Mouse (Mus musculus) megakaryocyte, embryonic 14.5 days (primary cell): ENCODE measurements around the gene Retreg1. TPM values are rescaled to one million over a fixed set of nuclear protein-coding genes. Genes with fewer than 3 reads are reported as not detected.

Experiments used
- H3K27me3 ChIP-seq: replicated peaks from 2 replicates; pipeline ENCODE3; 2012; ENCODE audit warnings: inconsistent platforms
- H3K36me3 ChIP-seq: replicated peaks from 2 replicates; pipeline ENCODE3; 2012; ENCODE audit warnings: low read length, inconsistent platforms, mixed read lengths
- H3K4me1 ChIP-seq: 2 replicates; pipeline ENCODE4 v1.6.1; 2012; ENCODE audit warnings: inconsistent platforms
- H3K4me3 ChIP-seq: replicated peaks from 2 replicates; pipeline ENCODE3; 2012; ENCODE audit warnings: moderate library complexity, mild to moderate bottlenecking, inconsistent platforms
- H3K9me3 ChIP-seq: 2 replicates; pipeline ENCODE4 v1.6.1; 2012; ENCODE audit warnings: inconsistent platforms
- FLI1 ChIP-seq: IDR thresholded peaks from 2 replicates; pipeline ENCODE4 v1.6.1; 2012; ENCODE audit warnings: low read length, inconsistent platforms, mixed read lengths
- GATA1 ChIP-seq: IDR thresholded peaks from 3 replicates; pipeline ENCODE4 v1.6.1; 2012; ENCODE audit warnings: mixed read lengths, low read length, inconsistent platforms, borderline replicate concordance
- polyA plus RNA-seq: library from polyadenylated mRNA; stranded (reverse); fragments of >175 nt; gene quantifications from 2 replicates; pipeline ENCODE4 v1.2.3, GENCODE M21; 2012; ENCODE audit warnings: low replicate concordance; ENCODE audit not compliant: insufficient read depth

The Retreg1 gene
- polyA plus RNA-seq, 1 experiment = 1.4 TPM

DNA sequence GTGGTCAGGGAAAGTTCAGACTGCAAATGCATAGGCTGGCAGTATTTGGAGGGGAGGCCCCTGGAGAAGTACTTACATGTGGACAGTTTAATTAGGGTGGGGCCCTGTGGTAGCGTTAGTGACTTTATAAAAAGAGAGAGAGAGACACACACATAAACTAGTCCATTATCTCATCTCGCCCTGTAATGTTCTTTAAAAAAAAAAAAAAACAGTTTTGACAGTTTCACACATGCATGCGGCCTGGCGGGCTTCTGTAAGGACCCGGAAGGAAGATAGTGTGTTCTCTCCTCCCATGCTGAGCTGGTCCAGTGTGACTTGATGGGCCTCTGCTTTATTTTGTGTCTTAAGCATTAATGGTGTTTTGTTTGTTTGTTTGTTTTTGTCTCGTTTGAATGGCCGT lies 95.5 kb downstream of the Retreg1 start:
- H3K4me1 ChIP-seq = peaks cover 11% of the 10 kb centered on the region
- TF ChIP-seq GATA1 = no peak
- TF ChIP-seq FLI1 = no peak
- H3K9me3 ChIP-seq = 0 out of 2 replicates have a peak, but pooled peaks cover 3% of the 10 kb centered on the region

DNA sequence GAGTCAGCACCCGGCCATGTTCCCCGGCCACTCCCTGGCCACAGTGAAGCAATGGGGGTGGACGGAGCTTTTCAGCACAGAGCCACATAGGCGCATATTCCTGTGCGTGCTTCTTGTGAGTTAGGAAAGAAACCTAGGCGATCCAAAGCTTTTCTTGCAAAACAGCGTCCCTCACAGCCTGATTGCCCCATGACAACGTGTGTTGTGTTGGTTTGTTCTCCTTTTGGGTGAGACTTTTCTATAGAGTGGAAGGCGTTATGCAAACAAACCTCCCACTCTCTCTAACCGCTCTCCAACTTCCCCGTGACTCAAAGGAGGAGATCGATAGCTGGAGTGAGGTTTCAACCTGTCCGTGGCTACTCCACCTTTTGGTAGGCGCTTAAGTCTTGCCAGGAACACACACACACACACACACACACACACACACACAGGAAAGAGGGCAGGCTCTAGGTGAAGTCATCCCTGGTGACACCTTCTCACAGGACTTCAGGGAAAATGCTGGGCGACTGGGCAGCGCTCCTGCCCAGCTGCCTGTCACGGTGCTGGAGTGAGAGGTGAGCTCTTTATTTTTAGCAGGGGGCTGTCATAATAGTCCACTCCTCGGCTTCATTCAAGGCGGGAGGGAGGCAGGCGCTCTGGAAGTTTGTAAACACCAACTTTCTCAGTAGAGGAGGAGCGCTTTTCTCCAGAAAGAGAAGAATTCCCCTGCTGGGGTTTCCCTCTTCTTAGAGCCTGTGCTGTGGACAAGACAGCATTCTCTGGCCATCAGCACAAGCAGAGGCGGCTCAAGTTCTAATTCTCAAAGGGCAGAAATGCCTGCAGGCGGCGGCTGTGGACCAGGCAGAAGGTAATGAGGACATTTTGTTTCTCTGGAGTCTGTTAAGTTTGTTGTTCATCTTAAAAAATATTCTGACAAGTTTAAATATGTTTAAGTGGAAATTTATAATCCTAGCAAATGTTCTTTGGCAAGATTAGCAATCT lies 97.7 kb downstream of the Retreg1 start:
- no peak overlapping the region for H3K4me3 ChIP-seq
- TF ChIP-seq GATA1 = no peak
- no peak for TF ChIP-seq FLI1
- 0 out of 2 replicates have a peak, but pooled peaks cover 3% of the 10 kb centered on the region for H3K9me3 ChIP-seq
- H3K4me1 ChIP-seq = peaks cover 8% of the 10 kb centered on the region
- peaks cover 3% of the 10 kb centered on the region for H3K27me3 ChIP-seq
- H3K36me3 ChIP-seq = no peaks in the 10 kb centered on the region

More for the DNA sequence above, 95.5 kb downstream of the Retreg1 start:
- Histone ChIP-seq H3K27me3 (peaks cover 3% of the 10 kb centered on the region), H3K4me3 (no peak overlapping the region), H3K36me3 (no peaks in the 10 kb centered on the region)

DNA sequence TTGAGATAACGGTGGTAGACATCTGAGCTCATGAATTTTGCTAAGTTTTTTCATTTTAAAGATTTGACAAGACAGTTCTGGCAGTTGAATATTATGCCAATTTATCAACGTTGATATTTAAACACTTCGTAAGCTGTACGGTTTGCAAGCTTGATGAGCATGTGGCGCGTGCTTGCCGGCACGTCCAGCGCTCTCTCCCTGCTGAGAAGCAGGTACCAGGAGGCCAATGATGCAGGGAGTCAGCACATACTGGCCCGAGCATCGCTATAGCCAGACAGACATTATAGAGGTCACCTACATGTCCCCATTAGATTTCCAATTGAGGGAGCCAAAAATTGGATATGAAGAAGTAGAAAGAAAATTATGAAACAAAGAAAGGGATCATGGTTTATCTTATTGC lies 98.5 kb downstream of the Retreg1 start:
- TF ChIP-seq FLI1 (no peak), GATA1 (no peak)
- Histone ChIP-seq H3K27me3 (peaks cover 3% of the 10 kb centered on the region), H3K9me3 (0 out of 2 replicates have a peak, but pooled peaks cover 3% of the 10 kb centered on the region), H3K36me3 (no peaks in the 10 kb centered on the region), H3K4me3 (no peak overlapping the region), H3K4me1 (peaks cover 8% of the 10 kb centered on the region)

DNA sequence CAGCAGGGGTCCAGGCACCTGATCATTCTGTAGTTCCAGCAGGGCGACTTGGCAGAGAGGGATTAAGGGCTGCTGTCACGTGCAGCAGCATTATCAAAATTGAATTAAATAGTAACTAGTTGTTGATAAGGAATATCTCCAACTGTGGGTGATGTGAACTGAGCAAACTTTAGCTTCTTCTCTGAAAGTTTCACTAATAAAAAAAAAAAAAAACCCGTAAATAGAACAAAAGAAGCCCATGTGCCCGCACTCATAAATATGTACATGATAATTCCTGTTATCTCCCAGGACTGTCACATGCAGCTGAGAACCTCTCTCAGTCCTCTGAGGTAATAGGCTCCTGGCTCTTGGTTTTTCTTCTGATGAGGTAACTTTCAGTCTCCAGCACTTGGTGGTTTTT lies 99.4 kb downstream of the Retreg1 start:
- H3K4me1 ChIP-seq = peaks cover 8% of the 10 kb centered on the region
- H3K4me3 ChIP-seq = no peak overlapping the region
- H3K36me3 ChIP-seq = no peaks in the 10 kb centered on the region
- H3K9me3 ChIP-seq = 0 out of 2 replicates have a peak, but pooled peaks cover 3% of the 10 kb centered on the region
- no peaks in the 10 kb centered on the region for H3K27me3 ChIP-seq
- no peak for TF ChIP-seq FLI1
- TF ChIP-seq GATA1 = no peak

DNA sequence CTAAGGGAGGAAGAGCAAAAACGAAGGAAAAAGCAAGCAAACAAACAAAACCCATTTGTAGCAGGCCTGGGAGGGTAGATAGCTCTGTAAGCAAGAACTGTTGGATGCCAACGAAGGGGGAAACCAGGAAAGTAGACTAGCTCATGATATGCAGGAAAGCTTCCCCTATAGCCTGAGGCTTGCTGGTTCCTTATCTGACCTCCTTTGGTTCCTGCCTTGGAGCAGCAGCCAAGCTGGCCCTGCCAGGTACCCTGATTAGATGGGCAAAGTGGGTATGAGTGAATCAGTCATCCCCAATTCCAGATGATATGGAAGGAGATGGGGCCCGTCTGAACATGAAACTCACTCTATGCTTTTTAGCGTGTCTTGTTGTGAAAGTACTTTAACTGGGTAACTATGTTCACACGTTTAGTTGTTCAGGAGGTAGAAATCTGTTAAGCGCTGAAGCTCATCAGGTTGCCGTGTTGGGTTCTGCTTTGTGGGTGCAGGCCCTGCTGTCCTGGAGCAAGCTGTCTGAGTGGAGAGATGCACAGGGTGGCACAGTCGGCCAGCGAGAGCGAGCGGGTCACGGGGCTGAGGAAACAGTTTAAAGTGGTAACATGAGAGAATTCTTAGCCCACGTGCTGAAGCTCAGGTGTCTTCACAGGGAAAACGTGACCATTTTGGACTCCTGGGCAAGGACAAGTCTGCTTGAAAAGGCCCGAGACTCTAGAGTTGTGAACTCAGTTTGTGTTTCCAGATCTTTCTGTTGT lies 100.6 kb downstream of the Retreg1 start:
- Histone ChIP-seq H3K9me3 (0 out of 2 replicates have a peak, but pooled peaks cover 3% of the 10 kb centered on the region), H3K27me3 (no peaks in the 10 kb centered on the region), H3K36me3 (no peaks in the 10 kb centered on the region), H3K4me1 (peaks cover 8% of the 10 kb centered on the region), H3K4me3 (no peak overlapping the region)
- TF ChIP-seq GATA1 (no peak), FLI1 (no peak)

DNA sequence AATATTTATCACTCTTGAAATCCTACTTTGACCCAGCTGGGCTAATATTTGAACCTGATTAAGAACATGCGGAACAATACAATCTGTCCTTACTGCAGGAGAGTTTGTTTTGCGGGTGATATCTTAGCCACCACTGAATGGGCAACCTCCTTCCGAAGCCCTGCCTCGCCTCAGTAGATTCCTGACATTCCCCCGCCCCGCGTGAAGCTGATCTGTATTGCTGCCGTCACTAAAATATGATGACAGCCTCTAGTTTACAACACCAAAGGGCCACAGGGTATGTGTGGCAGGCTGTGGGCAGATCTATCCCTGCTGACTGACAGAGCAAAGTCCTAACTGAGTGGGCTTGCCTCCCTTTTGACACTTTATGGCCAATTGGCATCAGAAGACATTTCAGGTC lies 102.2 kb downstream of the Retreg1 start:
- H3K27me3 ChIP-seq = no peaks in the 10 kb centered on the region
- no peak overlapping the region for H3K4me3 ChIP-seq
- H3K4me1 ChIP-seq = peaks cover 8% of the 10 kb centered on the region
- TF ChIP-seq GATA1 = no peak
- no peak for TF ChIP-seq FLI1
- no peaks in the 10 kb centered on the region for H3K36me3 ChIP-seq
- H3K9me3 ChIP-seq = 0 out of 2 replicates have a peak, but pooled peaks cover 2% of the 10 kb centered on the region

DNA sequence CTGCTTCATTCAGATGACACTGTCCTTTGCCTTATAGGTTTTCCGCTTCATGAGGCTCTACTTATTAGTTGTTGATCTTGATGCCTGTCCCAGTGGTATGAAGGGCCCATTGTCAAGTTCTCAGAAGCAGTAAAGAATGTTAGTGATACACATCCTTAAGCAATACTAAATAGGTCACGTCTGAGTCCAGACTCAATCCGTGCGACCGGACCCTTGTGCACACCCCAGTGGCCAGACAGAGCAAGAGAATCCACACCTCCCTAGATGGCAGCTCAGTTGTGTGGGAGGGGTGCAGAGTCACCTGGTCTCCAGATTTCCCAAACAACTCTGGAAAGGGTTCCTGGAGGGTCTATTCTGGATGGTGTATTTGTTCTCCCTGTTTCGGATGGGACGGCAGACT lies 103.5 kb downstream of the Retreg1 start:
- Histone ChIP-seq H3K36me3 (no peaks in the 10 kb centered on the region), H3K9me3 (no peaks in the 10 kb centered on the region), H3K4me1 (peaks cover 8% of the 10 kb centered on the region), H3K27me3 (no peaks in the 10 kb centered on the region), H3K4me3 (no peak overlapping the region)
- TF ChIP-seq GATA1 = no peak

DNA sequence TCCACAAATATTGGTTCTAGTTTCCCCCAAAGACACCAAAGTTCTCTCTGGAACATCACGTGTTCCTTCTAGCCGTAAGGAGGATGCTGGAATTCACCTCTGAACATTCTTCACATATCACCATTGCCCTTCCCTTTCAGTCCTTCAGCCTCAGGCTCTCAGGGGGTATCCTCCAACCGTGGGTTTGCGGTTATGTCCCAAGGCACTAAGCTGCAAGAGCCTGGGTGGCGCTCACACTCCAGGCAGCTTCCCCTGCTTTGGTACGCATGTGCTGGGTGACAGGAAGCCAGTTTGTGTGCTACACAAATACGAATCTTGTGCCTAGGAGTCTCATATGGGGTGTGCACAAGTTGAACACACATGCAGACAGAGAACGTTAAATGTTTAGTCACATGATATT lies 104.4 kb downstream of the Retreg1 start:
- Histone ChIP-seq H3K9me3 (no peaks in the 10 kb centered on the region), H3K4me3 (no peak overlapping the region), H3K27me3 (no peaks in the 10 kb centered on the region), H3K4me1 (peaks cover 8% of the 10 kb centered on the region), H3K36me3 (no peaks in the 10 kb centered on the region)
- no peak for TF ChIP-seq GATA1
- TF ChIP-seq FLI1 = no peak

DNA sequence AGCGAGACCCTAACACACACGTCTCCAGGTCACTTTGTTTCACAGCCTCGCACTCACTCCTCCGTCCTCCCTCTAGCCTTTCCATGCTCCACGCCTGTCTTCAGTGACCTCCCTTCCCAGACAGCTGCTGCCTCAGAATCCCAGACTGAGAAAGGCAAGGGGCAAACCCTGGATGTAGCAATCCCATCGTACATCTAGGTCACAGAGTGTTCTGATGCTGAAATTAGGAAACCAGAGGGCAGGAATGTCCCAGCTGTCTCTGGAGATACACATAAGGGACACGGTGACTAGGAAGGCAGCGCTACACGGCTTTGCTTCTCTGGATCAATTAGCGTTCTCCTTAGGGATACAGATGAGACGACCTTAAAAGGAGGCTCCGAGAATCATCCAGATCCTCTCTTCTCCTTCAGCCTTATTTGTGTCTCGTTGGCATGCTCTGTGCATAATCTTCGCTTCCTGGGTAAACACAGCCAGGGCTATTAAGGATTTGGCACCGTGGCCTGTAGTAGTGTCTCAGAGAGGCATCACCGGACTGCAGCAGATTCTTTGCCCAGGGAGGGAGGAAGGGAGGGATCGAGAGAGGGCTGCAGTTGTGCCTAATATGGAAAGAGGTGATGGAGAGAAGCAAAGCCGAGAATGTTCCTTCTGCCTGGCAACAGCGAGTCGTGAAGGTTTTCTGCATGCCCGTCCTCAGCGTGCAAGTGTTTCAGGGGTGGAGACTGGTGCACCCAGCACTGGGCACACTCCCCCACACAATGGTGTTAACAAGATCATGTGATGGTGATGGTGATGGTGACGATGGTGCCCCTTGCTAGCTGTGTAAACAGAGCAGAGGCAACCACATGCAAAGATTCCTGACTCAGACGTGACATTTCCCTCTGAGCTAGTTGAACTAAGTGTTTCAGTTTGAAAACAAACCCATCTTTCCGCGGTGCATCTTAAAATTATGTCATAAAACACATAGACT lies 105.6 kb downstream of the Retreg1 start:
- Histone ChIP-seq H3K27me3 (no peaks in the 10 kb centered on the region), H3K4me3 (no peak overlapping the region), H3K9me3 (no peaks in the 10 kb centered on the region), H3K36me3 (no peaks in the 10 kb centered on the region), H3K4me1 (peaks cover 2% of the 10 kb centered on the region; the same call in 1 of the 2 replicates)
- no peak for TF ChIP-seq FLI1
- no peak for TF ChIP-seq GATA1
